Mouse (Mus musculus): Measurements from ENCODE around the gene Fam57b.

Fam57b gene

DNA sequence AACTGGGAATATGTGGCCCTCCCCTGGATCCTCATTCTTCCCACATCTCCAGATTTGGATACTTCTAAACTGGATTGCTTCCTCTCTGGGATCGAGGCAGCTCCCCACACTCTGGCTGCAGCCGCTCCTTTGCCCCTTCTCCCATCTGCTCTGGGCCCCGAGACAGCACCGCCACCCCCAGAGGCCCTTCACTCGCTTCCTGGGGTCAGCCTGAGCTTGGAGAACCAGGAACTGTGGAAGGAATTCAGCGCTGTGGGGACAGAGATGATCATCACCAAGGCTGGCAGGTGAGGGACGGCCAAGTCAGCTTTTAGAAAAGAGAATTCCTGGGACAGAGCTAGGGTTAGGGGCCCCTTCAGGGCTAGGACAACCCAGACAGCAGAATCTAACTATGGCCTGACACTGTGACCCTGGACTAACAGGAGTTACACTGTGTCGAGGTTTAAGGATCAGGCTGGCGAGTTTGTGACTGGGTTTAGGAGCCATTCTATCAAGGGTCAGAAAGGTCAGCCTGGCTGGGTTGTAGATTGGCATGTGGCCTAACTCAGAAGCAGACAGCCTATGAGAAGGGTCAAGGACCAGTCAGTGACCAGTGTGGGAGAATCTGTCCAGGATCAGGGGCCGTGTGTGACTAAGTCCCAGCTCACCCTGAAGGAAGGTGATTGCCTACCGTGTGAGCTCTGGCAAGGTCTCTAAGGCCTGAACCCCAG lies 15.7 kb upstream of the Fam57b start:
- H3K4me1 ChIP-seq (replicated peaks; ENCODE audit: low read depth, low read length): peaks cover 85% of the 10 kb centered on the region
- peaks cover 66% of the 10 kb centered on the region for H3K36me3 ChIP-seq (ENCODE audit: insufficient read depth, low read length)
- no peaks in the 10 kb centered on the region for H3K27me3 ChIP-seq (ENCODE audit: insufficient read depth, low read length)
- peak overlapping the region; percentile 55; the same call in 1 of the 2 replicates for H3K4me3 ChIP-seq (replicated peaks; ENCODE audit: low read length)
- TF ChIP-seq CTCF (conservative IDR thresholded peaks at IDR 0.05; ENCODE audit: low read length): no peak
- no peak for TF ChIP-seq NANOG (IDR thresholded peaks at IDR 0.05; ENCODE audit: borderline replicate concordance, low read length)
- no peak for TF ChIP-seq POU5F1 (IDR thresholded peaks at IDR 0.05; ENCODE audit: borderline replicate concordance, low read length)
- no peaks in the 10 kb centered on the region for H3K9me3 ChIP-seq (ENCODE audit: low read length)

DNA sequence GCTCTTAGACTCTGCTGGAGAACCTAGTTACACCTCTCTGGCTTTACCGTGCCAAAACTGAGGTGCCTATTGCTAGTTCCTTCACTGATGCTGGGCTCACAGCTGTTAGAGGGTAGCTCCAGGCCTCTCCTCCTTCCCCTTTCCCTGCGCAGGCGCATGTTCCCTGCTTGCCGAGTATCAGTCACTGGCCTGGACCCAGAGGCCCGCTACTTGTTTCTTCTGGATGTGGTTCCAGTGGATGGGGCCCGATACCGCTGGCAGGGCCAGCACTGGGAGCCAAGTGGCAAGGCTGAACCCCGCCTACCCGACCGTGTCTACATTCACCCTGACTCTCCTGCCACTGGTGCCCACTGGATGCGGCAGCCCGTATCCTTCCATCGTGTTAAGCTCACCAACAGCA lies 14.8 kb upstream of the Fam57b start:
- peaks cover 74% of the 10 kb centered on the region for H3K36me3 ChIP-seq (ENCODE audit: insufficient read depth, low read length)
- no peaks in the 10 kb centered on the region for H3K9me3 ChIP-seq (ENCODE audit: low read length)
- no peak for TF ChIP-seq CTCF (conservative IDR thresholded peaks at IDR 0.05; ENCODE audit: low read length)
- TF ChIP-seq NANOG (IDR thresholded peaks at IDR 0.05; ENCODE audit: borderline replicate concordance, low read length): no peak
- no peak for TF ChIP-seq POU5F1 (IDR thresholded peaks at IDR 0.05; ENCODE audit: borderline replicate concordance, low read length)
- H3K4me3 ChIP-seq (replicated peaks; ENCODE audit: low read length): no peak overlapping the region
- H3K4me1 ChIP-seq (replicated peaks; ENCODE audit: low read depth, low read length): peaks cover 87% of the 10 kb centered on the region
- no peaks in the 10 kb centered on the region for H3K27me3 ChIP-seq (ENCODE audit: insufficient read depth, low read length)

DNA sequence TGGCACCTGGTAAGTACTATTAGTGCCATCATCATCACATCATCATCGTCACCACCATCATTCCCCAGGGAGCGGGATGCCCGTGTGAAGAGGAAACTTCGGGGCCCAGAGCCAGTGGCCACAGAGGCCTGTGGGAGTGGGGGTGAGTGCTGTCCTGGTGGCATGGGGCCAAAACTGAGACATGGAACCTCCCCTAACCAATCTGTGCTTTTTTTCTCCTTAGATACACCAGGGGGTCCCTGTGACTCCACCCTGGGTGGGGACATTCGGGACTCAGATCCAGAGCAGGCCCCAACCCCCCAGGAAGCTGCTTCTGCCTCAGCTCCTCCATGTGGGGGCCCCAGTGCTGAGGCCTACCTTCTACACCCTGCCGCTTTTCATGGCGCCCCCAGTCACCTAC lies 13.0 kb upstream of the Fam57b start:
- TF ChIP-seq NANOG (IDR thresholded peaks at IDR 0.05; ENCODE audit: borderline replicate concordance, low read length) (no peak), POU5F1 (IDR thresholded peaks at IDR 0.05; ENCODE audit: borderline replicate concordance, low read length) (no peak), CTCF (conservative IDR thresholded peaks at IDR 0.05; ENCODE audit: low read length) (no peak)

DNA sequence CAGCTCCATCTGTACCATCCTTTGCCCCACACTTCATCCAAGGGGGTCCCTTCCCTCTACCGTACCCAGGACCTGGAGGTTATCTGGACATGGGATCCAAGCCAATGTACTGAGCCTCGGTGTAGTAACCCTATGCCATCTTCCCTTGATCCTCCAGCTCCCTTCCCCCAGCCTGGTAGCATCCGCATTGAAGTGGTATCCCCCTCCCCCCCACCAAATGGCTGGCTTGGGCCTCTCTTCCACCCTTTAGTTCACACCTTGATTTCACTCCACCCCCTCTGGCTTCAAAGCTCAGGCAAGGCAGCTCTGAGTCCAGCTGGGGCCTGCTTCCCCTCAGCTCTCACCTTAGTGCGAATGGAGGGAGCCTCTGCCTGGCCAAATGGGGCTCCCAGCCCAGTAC lies 12.4 kb upstream of the Fam57b start:
- peaks cover 82% of the 10 kb centered on the region for H3K36me3 ChIP-seq (ENCODE audit: insufficient read depth, low read length)
- H3K27me3 ChIP-seq (ENCODE audit: insufficient read depth, low read length): no peaks in the 10 kb centered on the region
- H3K4me3 ChIP-seq (replicated peaks; ENCODE audit: low read length): no peak overlapping the region
- H3K9me3 ChIP-seq (ENCODE audit: low read length): no peaks in the 10 kb centered on the region
- no peak for TF ChIP-seq CTCF (conservative IDR thresholded peaks at IDR 0.05; ENCODE audit: low read length)
- TF ChIP-seq POU5F1 (IDR thresholded peaks at IDR 0.05; ENCODE audit: borderline replicate concordance, low read length): no peak
- no peak for TF ChIP-seq NANOG (IDR thresholded peaks at IDR 0.05; ENCODE audit: borderline replicate concordance, low read length)
- H3K4me1 ChIP-seq (replicated peaks; ENCODE audit: low read depth, low read length): peaks cover 90% of the 10 kb centered on the region

More for the DNA sequence above, 13.0 kb upstream of the Fam57b start:
- H3K27me3 ChIP-seq (ENCODE audit: insufficient read depth, low read length): no peaks in the 10 kb centered on the region
- no peak overlapping the region; the same call in 1 of the 2 replicates for H3K4me3 ChIP-seq (replicated peaks; ENCODE audit: low read length)
- peaks cover 76% of the 10 kb centered on the region for H3K36me3 ChIP-seq (ENCODE audit: insufficient read depth, low read length)
- H3K9me3 ChIP-seq (ENCODE audit: low read length): no peaks in the 10 kb centered on the region
- H3K4me1 ChIP-seq (replicated peaks; ENCODE audit: low read depth, low read length): peaks cover 89% of the 10 kb centered on the region

DNA sequence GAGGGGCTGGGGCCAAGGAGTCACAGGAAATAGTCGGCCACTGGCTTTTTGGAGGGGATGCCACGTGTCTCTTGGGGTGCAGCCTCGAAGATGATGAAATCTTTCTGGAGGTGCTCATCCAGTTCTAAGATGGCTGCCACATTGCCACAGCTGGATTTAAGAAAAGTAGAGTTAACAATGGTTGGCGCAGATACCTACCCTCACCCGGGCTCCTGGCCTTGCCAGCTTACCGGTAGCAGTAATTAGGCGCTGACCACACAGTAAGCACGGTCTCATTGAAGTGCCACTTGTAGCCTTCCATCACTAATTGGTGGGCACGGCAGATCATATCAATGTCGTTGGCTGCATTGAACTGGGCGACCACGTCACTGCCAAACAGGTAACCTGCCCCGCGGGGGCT lies 11.3 kb upstream of the Fam57b start:
- H3K4me1 ChIP-seq (replicated peaks; ENCODE audit: low read depth, low read length): peaks cover 91% of the 10 kb centered on the region
- H3K9me3 ChIP-seq (ENCODE audit: low read length): no peaks in the 10 kb centered on the region
- H3K36me3 ChIP-seq (ENCODE audit: insufficient read depth, low read length): peaks cover 91% of the 10 kb centered on the region
- no peaks in the 10 kb centered on the region for H3K27me3 ChIP-seq (ENCODE audit: insufficient read depth, low read length)
- no peak overlapping the region for H3K4me3 ChIP-seq (replicated peaks; ENCODE audit: low read length)
- TF ChIP-seq POU5F1 (IDR thresholded peaks at IDR 0.05; ENCODE audit: borderline replicate concordance, low read length): no peak
- TF ChIP-seq NANOG (IDR thresholded peaks at IDR 0.05; ENCODE audit: borderline replicate concordance, low read length): no peak
- no peak for TF ChIP-seq CTCF (conservative IDR thresholded peaks at IDR 0.05; ENCODE audit: low read length)

DNA sequence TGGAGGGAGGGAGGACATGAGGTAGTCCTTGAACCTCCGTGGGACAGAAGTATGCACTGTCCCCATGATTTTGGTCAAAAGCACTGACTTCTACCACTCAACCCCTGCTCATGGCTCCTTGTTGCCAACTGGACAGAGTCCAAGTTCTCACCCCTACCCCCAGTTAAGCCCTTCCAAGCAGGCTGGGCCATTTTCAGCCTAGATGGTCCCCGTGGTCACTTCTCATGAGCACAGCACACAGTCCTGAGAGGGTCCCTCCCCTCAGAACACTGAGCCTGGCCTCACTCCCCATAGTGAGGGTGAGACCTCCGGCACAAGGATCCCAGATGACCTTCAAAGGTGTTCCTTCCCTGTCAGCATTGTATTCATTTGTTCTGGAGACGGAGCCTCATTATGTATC lies 8.3 kb upstream of the Fam57b start:
- Histone ChIP-seq H3K36me3 (ENCODE audit: insufficient read depth, low read length) (peaks cover 75% of the 10 kb centered on the region), H3K4me1 (replicated peaks; ENCODE audit: low read depth, low read length) (peaks cover 84% of the 10 kb centered on the region), H3K9me3 (ENCODE audit: low read length) (no peaks in the 10 kb centered on the region), H3K4me3 (replicated peaks; ENCODE audit: low read length) (0 out of 2 replicates have a peak overlapping the region, but pooled peaks have one; percentile 8), H3K27me3 (ENCODE audit: insufficient read depth, low read length) (no peaks in the 10 kb centered on the region)
- TF ChIP-seq CTCF (conservative IDR thresholded peaks at IDR 0.05; ENCODE audit: low read length): no peak
- TF ChIP-seq POU5F1 (IDR thresholded peaks at IDR 0.05; ENCODE audit: borderline replicate concordance, low read length): no peak
- TF ChIP-seq NANOG (IDR thresholded peaks at IDR 0.05; ENCODE audit: borderline replicate concordance, low read length): no peak

DNA sequence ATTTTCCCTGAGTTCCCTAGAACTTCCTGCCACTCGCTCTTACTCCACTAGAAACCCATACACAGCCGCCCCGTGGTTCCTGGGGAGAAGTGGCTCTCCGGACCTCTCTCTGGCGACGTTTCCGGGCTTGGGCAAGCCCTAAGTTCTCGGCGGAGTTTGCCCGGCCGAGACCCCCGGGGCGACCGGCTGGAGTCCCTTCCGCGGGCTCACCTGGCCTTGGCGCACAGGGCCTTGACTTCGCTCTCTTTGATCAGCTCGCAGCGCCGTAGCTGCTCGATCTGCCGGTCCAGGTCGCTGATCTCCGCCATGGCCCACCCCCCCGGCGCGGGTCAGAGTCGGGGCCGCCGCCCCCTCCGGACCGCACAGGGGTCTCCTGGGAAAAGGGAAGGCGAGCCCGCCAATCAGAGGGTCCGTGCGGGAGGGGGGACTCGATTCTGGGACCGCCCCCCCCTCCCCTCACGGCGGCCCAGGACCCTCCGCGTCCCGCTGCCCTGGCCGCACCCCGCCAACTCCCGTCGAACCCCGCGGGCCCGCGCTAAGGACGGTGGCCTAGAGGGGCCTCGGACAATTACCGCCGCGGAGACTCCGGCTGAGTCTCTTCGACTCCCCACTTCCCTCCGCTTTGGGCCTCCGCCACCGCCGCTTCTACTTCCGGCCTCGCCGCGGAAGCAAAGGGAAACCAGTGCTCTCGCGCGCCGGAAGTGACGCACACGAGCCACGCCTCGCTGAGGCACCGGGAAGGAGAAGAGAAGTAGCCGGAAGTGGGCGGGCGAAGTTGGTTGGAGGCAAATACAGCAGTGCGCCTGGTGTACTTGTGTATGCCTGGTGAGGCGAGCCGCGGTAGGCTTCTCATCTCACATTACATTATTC lies 5.4 kb upstream of the Fam57b start, which contains the start of gene Ppp4c:
TSS of gene Ppp4c (minus strand) at position 646 of the 870 bp plus-strand sequence.
- no peaks in the 10 kb centered on the region for H3K9me3 ChIP-seq (ENCODE audit: low read length)
- no peak for TF ChIP-seq POU5F1 (IDR thresholded peaks at IDR 0.05; ENCODE audit: borderline replicate concordance, low read length)
- TF ChIP-seq CTCF (conservative IDR thresholded peaks at IDR 0.05; ENCODE audit: low read length): no peak
- TF ChIP-seq NANOG (IDR thresholded peaks at IDR 0.05; ENCODE audit: borderline replicate concordance, low read length): no peak
- H3K4me3 ChIP-seq (replicated peaks; ENCODE audit: low read length): peak within 1 kb of the TSS; percentile 98
- H3K36me3 ChIP-seq (ENCODE audit: insufficient read depth, low read length): peaks cover 75% of the 10 kb centered on the region
- H3K27me3 ChIP-seq (ENCODE audit: insufficient read depth, low read length): no peaks in the 10 kb centered on the region
- H3K4me1 ChIP-seq (replicated peaks; ENCODE audit: low read depth, low read length): peaks cover 83% of the 10 kb centered on the region

DNA sequence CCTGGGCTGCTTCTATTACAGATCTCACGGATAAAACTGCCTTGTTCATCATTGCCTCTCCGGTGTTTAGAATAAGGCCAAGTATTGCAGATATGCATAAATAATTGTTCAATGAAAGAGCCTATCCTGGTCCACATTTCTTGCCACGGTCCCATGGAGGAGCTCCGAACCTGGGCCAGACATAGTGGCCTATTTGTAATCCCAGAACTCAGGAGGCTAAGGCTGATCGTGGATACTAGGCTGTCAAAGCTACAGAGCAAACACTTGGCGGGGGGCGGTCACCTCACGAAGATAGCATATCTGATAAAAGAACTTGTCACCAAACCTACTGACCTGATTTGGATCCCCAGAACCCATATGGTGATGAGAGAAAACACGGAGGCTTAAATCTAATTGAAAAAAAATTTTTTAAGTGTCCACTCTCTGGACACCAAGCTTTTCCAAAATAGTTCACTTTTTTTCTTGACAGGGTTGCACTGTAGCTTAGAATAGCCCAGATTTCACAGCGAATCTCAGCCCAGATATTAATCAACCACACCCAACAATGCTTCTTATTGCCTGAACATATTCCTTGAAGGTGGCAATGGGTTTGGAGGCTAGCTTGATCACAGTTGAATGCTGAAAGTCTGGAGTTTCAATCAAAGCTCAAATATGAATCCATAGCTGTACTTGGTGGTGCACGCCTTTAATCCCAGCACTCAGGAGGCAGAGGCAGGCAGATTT lies 4.6 kb upstream of the Fam57b start:
- peaks cover 75% of the 10 kb centered on the region for H3K36me3 ChIP-seq (ENCODE audit: insufficient read depth, low read length)
- no peaks in the 10 kb centered on the region for H3K27me3 ChIP-seq (ENCODE audit: insufficient read depth, low read length)
- peak overlapping the region; percentile 98 for H3K4me3 ChIP-seq (replicated peaks; ENCODE audit: low read length)
- no peak for TF ChIP-seq CTCF (conservative IDR thresholded peaks at IDR 0.05; ENCODE audit: low read length)
- TF ChIP-seq POU5F1 (IDR thresholded peaks at IDR 0.05; ENCODE audit: borderline replicate concordance, low read length): no peak
- TF ChIP-seq NANOG (IDR thresholded peaks at IDR 0.05; ENCODE audit: borderline replicate concordance, low read length): no peak
- H3K9me3 ChIP-seq (ENCODE audit: low read length): no peaks in the 10 kb centered on the region
- peaks cover 79% of the 10 kb centered on the region for H3K4me1 ChIP-seq (replicated peaks; ENCODE audit: low read depth, low read length)

All from E14TG2a.4 (cell line).